Mouse (Mus musculus): ENCODE measurements around the gene Elmsan1. TPM values are rescaled to one million over a fixed set of nuclear protein-coding genes. Genes with fewer than 3 reads are reported as not detected.
"Not testable (repeated sequence)": the region's sequence is repeated elsewhere in the genome, so short reads cannot be mapped to it uniquely, and the experiment has no call there.

Elmsan1 gene
- polyA plus RNA-seq, 1 experiment from 2014 or later, result 8.8 TPM

- no peak overlapping the region for H3K9ac ChIP-seq (ENCODE audit: low read length)
- ATAC-seq (replicated peaks; ENCODE audit: low FRiP score, low TSS enrichment, low read depth) (no peak), DNase-seq (ENCODE audit: low spot score) (no peak)
- no peaks in the 10 kb centered on the region for H3K27me3 ChIP-seq (replicated peaks; ENCODE audit: control insufficient read depth, insufficient read depth, low read length)
- H3K4me3 ChIP-seq (ENCODE audit: low read depth, low read length), result no peak overlapping the region
- peaks cover 3% of the 10 kb centered on the region; the same call in 1 of the 2 replicates for H3K4me1 ChIP-seq (replicated peaks; ENCODE audit: control insufficient read depth, insufficient read depth, low read length)
- H3K36me3 ChIP-seq (ENCODE audit: control insufficient read depth, insufficient read depth, low read length), result no peaks in the 10 kb centered on the region
- no peak overlapping the region for H3K4me2 ChIP-seq (ENCODE audit: low read length)
- H3K9me3 ChIP-seq (ENCODE audit: control insufficient read depth, low read length), result no peaks in the 10 kb centered on the region
- WGBS, result 76% methylated on average over 1 of the region's 1 CpGs
- no peak overlapping the region for H3K27ac ChIP-seq (ENCODE audit: low read depth)
Measured at GRCm38 (mm10) chr12:84109924-84110323, 108.8 kb downstream of the Elmsan1 start.

GRCm38 (mm10) chr12:84107692-84108091 lies 111.0 kb downstream of the Elmsan1 start:
- no peak overlapping the region for H3K4me2 ChIP-seq (ENCODE audit: low read length)
- DNase-seq (ENCODE audit: low spot score) (no peak), ATAC-seq (replicated peaks; ENCODE audit: low FRiP score, low TSS enrichment, low read depth) (no peak)
- H3K27me3 ChIP-seq (replicated peaks; ENCODE audit: control insufficient read depth, insufficient read depth, low read length), result no peaks in the 10 kb centered on the region
- H3K9ac ChIP-seq (ENCODE audit: low read length), result no peak overlapping the region
- H3K4me3 ChIP-seq (ENCODE audit: low read depth, low read length), result no peak overlapping the region
- H3K27ac ChIP-seq (ENCODE audit: low read depth), result no peak overlapping the region
- no peaks in the 10 kb centered on the region for H3K9me3 ChIP-seq (ENCODE audit: control insufficient read depth, low read length)
- 78% methylated on average over 1 of the region's 1 CpGs for WGBS
- H3K36me3 ChIP-seq (ENCODE audit: control insufficient read depth, insufficient read depth, low read length), result no peaks in the 10 kb centered on the region
- H3K4me1 ChIP-seq (replicated peaks; ENCODE audit: control insufficient read depth, insufficient read depth, low read length), result no peaks in the 10 kb centered on the region

GRCm38 (mm10) chr12:84107012-84107411 lies 111.7 kb downstream of the Elmsan1 start:
- WGBS, result 73% methylated on average over 3 of the region's 3 CpGs
- H3K4me2 ChIP-seq (ENCODE audit: low read length), result no peak overlapping the region
- no peak overlapping the region for H3K9ac ChIP-seq (ENCODE audit: low read length)
- ATAC-seq (replicated peaks; ENCODE audit: low FRiP score, low TSS enrichment, low read depth) (no peak), DNase-seq (ENCODE audit: low spot score) (no peak)
- no peaks in the 10 kb centered on the region for H3K9me3 ChIP-seq (ENCODE audit: control insufficient read depth, low read length)
- H3K27ac ChIP-seq (ENCODE audit: low read depth), result no peak overlapping the region
- H3K27me3 ChIP-seq (replicated peaks; ENCODE audit: control insufficient read depth, insufficient read depth, low read length), result no peaks in the 10 kb centered on the region
- H3K4me1 ChIP-seq (replicated peaks; ENCODE audit: control insufficient read depth, insufficient read depth, low read length), result no peaks in the 10 kb centered on the region
- H3K36me3 ChIP-seq (ENCODE audit: control insufficient read depth, insufficient read depth, low read length), result no peaks in the 10 kb centered on the region
- no peak overlapping the region for H3K4me3 ChIP-seq (ENCODE audit: low read depth, low read length)

GRCm38 (mm10) chr12:84101493-84101845 lies 117.2 kb downstream of the Elmsan1 start:
- 54% methylated on average over 2 of the region's 2 CpGs for WGBS
- Histone ChIP-seq H3K36me3 (ENCODE audit: control insufficient read depth, insufficient read depth, low read length) (no peaks in the 10 kb centered on the region), H3K4me1 (replicated peaks; ENCODE audit: control insufficient read depth, insufficient read depth, low read length) (no peaks in the 10 kb centered on the region), H3K27me3 (replicated peaks; ENCODE audit: control insufficient read depth, insufficient read depth, low read length) (no peaks in the 10 kb centered on the region), H3K4me2 (ENCODE audit: low read length) (peak overlapping the region; percentile 50), H3K4me3 (ENCODE audit: low read depth, low read length) (peak overlapping the region; percentile 39), H3K9me3 (ENCODE audit: control insufficient read depth, low read length) (no peaks in the 10 kb centered on the region), H3K9ac (ENCODE audit: low read length) (peak overlapping the region; percentile 36), H3K27ac (ENCODE audit: low read depth) (no peak overlapping the region)
- ATAC-seq (replicated peaks; ENCODE audit: low FRiP score, low TSS enrichment, low read depth) (no peak), DNase-seq (ENCODE audit: low spot score) (no peak)

GRCm38 (mm10) chr12:84100604-84101492 lies 117.8 kb downstream of the Elmsan1 start, which contains the start of gene Acot6:
Acot6 (plus strand) TSS chr12:84100654.
- peak within 1 kb of the TSS; percentile 3; the same call in 1 of the 2 replicates for H3K27ac ChIP-seq (ENCODE audit: low read depth)

GRCm38 (mm10) chr12:84100071-84100470 lies 118.6 kb downstream of the Elmsan1 start:
- 0 out of 2 replicates have a peak overlapping the region, but pooled peaks have one; percentile 39 for H3K4me3 ChIP-seq (ENCODE audit: low read depth, low read length)
- DNase-seq (ENCODE audit: low spot score), result peak; percentile 50
- H3K4me1 ChIP-seq (replicated peaks; ENCODE audit: control insufficient read depth, insufficient read depth, low read length), result no peaks in the 10 kb centered on the region
- H3K9ac ChIP-seq (ENCODE audit: low read length), result no peak overlapping the region
- peak overlapping the region; percentile 50 for H3K4me2 ChIP-seq (ENCODE audit: low read length)
- 60% methylated on average over 1 of the region's 1 CpGs for WGBS
- H3K27ac ChIP-seq (ENCODE audit: low read depth), result no peak overlapping the region
- no peaks in the 10 kb centered on the region for H3K27me3 ChIP-seq (replicated peaks; ENCODE audit: control insufficient read depth, insufficient read depth, low read length)
- no peak for ATAC-seq (replicated peaks; ENCODE audit: low FRiP score, low TSS enrichment, low read depth)
- H3K9me3 ChIP-seq (ENCODE audit: control insufficient read depth, low read length), result no peaks in the 10 kb centered on the region
- H3K36me3 ChIP-seq (ENCODE audit: control insufficient read depth, insufficient read depth, low read length), result no peaks in the 10 kb centered on the region

More at GRCm38 (mm10) chr12:84100604-84101492, 117.8 kb downstream of the Elmsan1 start, which contains the start of gene Acot6:
- peak within 1 kb of the TSS; percentile 36 for H3K9ac ChIP-seq (ENCODE audit: low read length)
- peak within 1 kb of the TSS; percentile 50 for H3K4me2 ChIP-seq (ENCODE audit: low read length)
- under 1% methylated on average over 71 of the region's 80 CpGs for WGBS
- peak within 1 kb of the TSS; percentile 39 for H3K4me3 ChIP-seq (ENCODE audit: low read depth, low read length)
- H3K36me3 ChIP-seq (ENCODE audit: control insufficient read depth, insufficient read depth, low read length); H3K27me3 ChIP-seq (replicated peaks; ENCODE audit: control insufficient read depth, insufficient read depth, low read length); H3K4me1 ChIP-seq (replicated peaks; ENCODE audit: control insufficient read depth, insufficient read depth, low read length); H3K9me3 ChIP-seq (ENCODE audit: control insufficient read depth, low read length): not testable (repeated sequence)
- peak; percentile 78; the same call in 1 of the 2 replicates for ATAC-seq (replicated peaks; ENCODE audit: low FRiP score, low TSS enrichment, low read depth)
- peak; percentile 90 for DNase-seq (ENCODE audit: low spot score)

- peak; percentile 13 for DNase-seq (ENCODE audit: low spot score)
- WGBS, result 86% methylated on average over 2 of the region's 2 CpGs
- H3K9ac ChIP-seq (ENCODE audit: low read length), result no peak overlapping the region
- no peaks in the 10 kb centered on the region for H3K4me1 ChIP-seq (replicated peaks; ENCODE audit: control insufficient read depth, insufficient read depth, low read length)
- H3K36me3 ChIP-seq (ENCODE audit: control insufficient read depth, insufficient read depth, low read length), result no peaks in the 10 kb centered on the region
- no peak overlapping the region for H3K4me3 ChIP-seq (ENCODE audit: low read depth, low read length)
- no peak overlapping the region for H3K27ac ChIP-seq (ENCODE audit: low read depth)
- no peak overlapping the region for H3K4me2 ChIP-seq (ENCODE audit: low read length)
- H3K9me3 ChIP-seq (ENCODE audit: control insufficient read depth, low read length), result no peaks in the 10 kb centered on the region
- ATAC-seq (replicated peaks; ENCODE audit: low FRiP score, low TSS enrichment, low read depth), result no peak
- no peaks in the 10 kb centered on the region for H3K27me3 ChIP-seq (replicated peaks; ENCODE audit: control insufficient read depth, insufficient read depth, low read length)
Measured at GRCm38 (mm10) chr12:84099605-84100004, 119.1 kb downstream of the Elmsan1 start.

All from intestine, embryonic 14.5 days (tissue).